Mouse (Mus musculus) embryonic facial prominence, embryonic 10.5 days (tissue): Measurements from ENCODE around the gene Ppp2r1b. TPM values are rescaled to one million over a fixed set of nuclear protein-coding genes. Genes with fewer than 3 reads are reported as not detected.
"Not testable (repeated sequence)": the region's sequence is repeated elsewhere in the genome, so short reads cannot be mapped to it uniquely, and the experiment has no call there.

Experiments
- DNase-seq: peaks from one replicate; pipeline ENCODE4 v3.0.0-alpha.2; 2017; ENCODE audit warnings: low spot score
- H3K27ac ChIP-seq: fragments of 300-500 bp; sonication (generic); replicated peaks from 2 replicates; pipeline ENCODE4 v1.5.1; 2016; ENCODE audit warnings: mild to moderate bottlenecking
- H3K27me3 ChIP-seq: fragments of 300-500 bp; sonication (generic); replicated peaks from 2 replicates; pipeline ENCODE4 v1.6.1; 2016; ENCODE audit warnings: low read depth, mild to moderate bottlenecking; ENCODE audit not compliant: poor library complexity, severe bottlenecking
- H3K36me3 ChIP-seq: fragments of 300-500 bp; sonication (generic); replicated peaks from 2 replicates; pipeline ENCODE4 v1.6.1; 2016; ENCODE audit warnings: mild to moderate bottlenecking, moderate library complexity
- H3K4me1 ChIP-seq: fragments of 300-500 bp; sonication (generic); 2 replicates; pipeline ENCODE4 v1.6.1; 2016
- H3K4me3 ChIP-seq: fragments of 300-500 bp; sonication (generic); 2 replicates; pipeline ENCODE4 v1.5.1; 2016; ENCODE audit warnings: mild to moderate bottlenecking, moderate library complexity
- H3K9me3 ChIP-seq: fragments of 300-500 bp; sonication (generic); 2 replicates; pipeline ENCODE4 v1.6.1; 2016; ENCODE audit warnings: mild to moderate bottlenecking
- WGBS: fragments of 180-500 bp; shearing (Covaris S2); methylation state at CpG from one replicate; pipeline ENCODE4 v1.1.7; 2016; 5-methylcytosine and 5-hydroxymethylcytosine counted together
- polyA plus RNA-seq: library from polyadenylated mRNA; unstranded; fragments of >200 nt; fragmentation: Nextera tagmentation; extraction: Ambion mirVana; gene quantifications from 2 replicates; pipeline ENCODE4 v1.2.1, GENCODE M21; 2016

Ppp2r1b gene
- polyA plus RNA-seq, 1 experiment from 2014 or later, result 162 TPM

DNA sequence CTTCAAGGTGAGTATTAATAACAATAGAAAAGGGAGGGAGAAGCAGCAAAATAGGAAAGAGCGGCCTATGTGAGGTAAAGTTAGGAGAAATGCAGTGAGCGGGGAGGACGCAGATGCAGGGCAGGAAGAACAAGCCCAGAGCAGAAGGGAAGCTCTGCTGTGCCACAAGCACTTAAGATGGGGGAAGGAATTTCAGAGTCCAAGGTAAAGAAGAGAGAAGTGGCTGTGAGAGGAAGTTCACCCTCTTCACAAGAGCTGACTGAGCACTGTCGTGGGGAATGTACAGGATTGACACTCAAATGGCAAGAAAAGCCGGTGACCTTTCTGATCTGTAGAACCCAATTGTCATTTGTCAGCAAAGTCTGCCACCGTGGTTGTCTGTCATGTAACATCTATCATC is 27.1 kb upstream of the Ppp2r1b start:
- Histone ChIP-seq H3K27me3 (no peaks in the 10 kb centered on the region), H3K9me3 (0 out of 2 replicates have a peak, but pooled peaks cover 5% of the 10 kb centered on the region), H3K4me1 (no peaks in the 10 kb centered on the region), H3K4me3 (no peak overlapping the region), H3K27ac (no peak overlapping the region), H3K36me3 (peaks cover 82% of the 10 kb centered on the region)
- no peak for DNase-seq
- 93% methylated on average over 6 of the region's 6 CpGs for WGBS

- H3K27me3 ChIP-seq, result no peaks in the 10 kb centered on the region
- no peaks in the 10 kb centered on the region for H3K4me1 ChIP-seq
- no peak overlapping the region for H3K27ac ChIP-seq
- no peaks in the 10 kb centered on the region for H3K9me3 ChIP-seq
- no peak for DNase-seq
- 94% methylated on average over 6 of the region's 6 CpGs for WGBS
- H3K4me3 ChIP-seq, result no peak overlapping the region
- H3K36me3 ChIP-seq, result peaks cover 79% of the 10 kb centered on the region
These were observed 25.4 kb upstream of the Ppp2r1b start for GRCm38 (mm10) chr9:50819716-50820115.

GRCm38 (mm10) chr9:50821651-50822050 is 23.4 kb upstream of the Ppp2r1b start:
- H3K4me3 ChIP-seq, result no peak overlapping the region
- no peaks in the 10 kb centered on the region for H3K27me3 ChIP-seq
- WGBS, result 95% methylated on average over 6 of the region's 6 CpGs
- peaks cover 62% of the 10 kb centered on the region for H3K36me3 ChIP-seq
- no peaks in the 10 kb centered on the region for H3K9me3 ChIP-seq
- no peak for DNase-seq
- no peak overlapping the region for H3K27ac ChIP-seq
- no peaks in the 10 kb centered on the region for H3K4me1 ChIP-seq

GRCm38 (mm10) chr9:50822216-50822615 is 22.9 kb upstream of the Ppp2r1b start:
- 90% methylated on average over 5 of the region's 5 CpGs for WGBS
- no peak for DNase-seq

DNA sequence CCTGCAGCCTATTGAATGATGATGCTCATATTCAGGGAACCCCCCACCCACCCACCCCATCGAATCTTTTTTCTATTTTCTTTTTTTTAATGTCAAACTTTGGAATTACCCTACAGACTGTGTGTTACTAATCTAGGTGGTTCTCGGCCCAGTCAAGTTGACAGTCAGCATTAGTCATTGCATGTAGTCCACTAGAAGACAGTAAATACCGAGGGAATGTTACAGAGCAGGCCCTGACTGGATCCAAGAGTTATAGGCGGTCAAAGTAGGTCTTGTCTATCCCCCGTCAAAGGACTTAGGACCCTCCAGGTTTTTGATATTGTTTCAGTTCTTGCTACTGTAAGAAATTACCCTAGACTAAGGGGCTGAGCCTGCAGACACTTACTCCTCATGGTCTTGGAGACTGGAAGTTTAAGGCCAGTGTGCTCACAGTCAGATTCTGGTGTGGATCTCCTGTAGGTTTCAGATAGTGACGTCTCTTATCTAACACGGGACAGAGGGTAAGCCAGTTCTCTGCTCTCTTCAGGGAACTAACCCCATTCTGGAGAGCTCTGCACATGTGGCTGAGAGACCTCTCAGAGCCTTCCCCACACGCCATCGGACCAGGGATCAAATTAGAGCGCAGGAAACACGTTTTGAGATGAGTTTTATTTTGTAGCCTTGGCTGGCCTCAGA is 21.2 kb upstream of the Ppp2r1b start:
- H3K36me3 ChIP-seq, result peaks cover 56% of the 10 kb centered on the region

More at GRCm38 (mm10) chr9:50822216-50822615, 22.9 kb upstream of the Ppp2r1b start:
- no peaks in the 10 kb centered on the region for H3K4me1 ChIP-seq
- H3K27ac ChIP-seq, result no peak overlapping the region
- H3K27me3 ChIP-seq, result no peaks in the 10 kb centered on the region
- H3K9me3 ChIP-seq, result no peaks in the 10 kb centered on the region
- peaks cover 57% of the 10 kb centered on the region for H3K36me3 ChIP-seq
- H3K4me3 ChIP-seq, result no peak overlapping the region

GRCm38 (mm10) chr9:50831514-50831913 is 13.6 kb upstream of the Ppp2r1b start:
- no peak for DNase-seq
- H3K4me1 ChIP-seq, result no peaks in the 10 kb centered on the region
- no peaks in the 10 kb centered on the region for H3K27me3 ChIP-seq
- no peak overlapping the region for H3K4me3 ChIP-seq
- WGBS, result 93% methylated on average over 5 of the region's 5 CpGs
- H3K27ac ChIP-seq, result no peak overlapping the region
- H3K36me3 ChIP-seq, result peaks cover 52% of the 10 kb centered on the region
- H3K9me3 ChIP-seq, result no peaks in the 10 kb centered on the region

More for the DNA sequence above, 21.2 kb upstream of the Ppp2r1b start:
- H3K27ac ChIP-seq, result no peak overlapping the region
- no peaks in the 10 kb centered on the region for H3K9me3 ChIP-seq
- no peaks in the 10 kb centered on the region for H3K4me1 ChIP-seq
- no peak overlapping the region for H3K4me3 ChIP-seq
- H3K27me3 ChIP-seq, result no peaks in the 10 kb centered on the region
- no peak for DNase-seq
- 89% methylated on average over 11 of the region's 11 CpGs for WGBS

DNA sequence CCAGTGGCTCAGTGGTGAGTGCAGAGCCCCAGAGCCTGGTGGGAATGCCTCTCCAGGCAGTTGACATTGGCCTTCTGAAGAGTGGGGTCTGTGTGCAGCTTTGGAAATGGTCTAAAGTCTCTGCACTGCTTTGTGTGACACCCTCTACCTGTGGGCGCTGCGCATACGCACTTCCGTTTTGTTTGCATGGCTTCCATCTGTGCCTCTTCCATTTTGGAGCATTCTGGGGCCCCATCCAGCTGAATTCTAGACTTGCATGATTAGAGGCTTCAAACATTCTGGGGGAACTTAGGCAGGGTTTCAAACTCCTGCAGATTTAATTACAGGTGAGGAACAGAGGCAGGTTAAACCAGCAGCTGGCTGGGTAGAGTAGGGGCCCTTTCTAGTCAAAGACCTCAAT is 12.9 kb upstream of the Ppp2r1b start:
- WGBS, result 94% methylated on average over 4 of the region's 4 CpGs

GRCm38 (mm10) chr9:50832582-50832981 is 12.5 kb upstream of the Ppp2r1b start:
- not testable (repeated sequence) for H3K9me3 ChIP-seq, H3K4me1 ChIP-seq, DNase-seq, H3K4me3 ChIP-seq, H3K27me3 ChIP-seq, H3K27ac ChIP-seq
- H3K36me3 ChIP-seq, result peaks cover 53% of the 10 kb centered on the region
- WGBS, result 94% methylated on average over 2 of the region's 2 CpGs

More for the DNA sequence above, 12.9 kb upstream of the Ppp2r1b start:
- H3K27ac ChIP-seq, result no peak overlapping the region
- peaks cover 52% of the 10 kb centered on the region for H3K36me3 ChIP-seq
- no peaks in the 10 kb centered on the region for H3K9me3 ChIP-seq
- no peaks in the 10 kb centered on the region for H3K27me3 ChIP-seq
- no peak for DNase-seq
- H3K4me3 ChIP-seq, result no peak overlapping the region
- no peaks in the 10 kb centered on the region for H3K4me1 ChIP-seq

DNA sequence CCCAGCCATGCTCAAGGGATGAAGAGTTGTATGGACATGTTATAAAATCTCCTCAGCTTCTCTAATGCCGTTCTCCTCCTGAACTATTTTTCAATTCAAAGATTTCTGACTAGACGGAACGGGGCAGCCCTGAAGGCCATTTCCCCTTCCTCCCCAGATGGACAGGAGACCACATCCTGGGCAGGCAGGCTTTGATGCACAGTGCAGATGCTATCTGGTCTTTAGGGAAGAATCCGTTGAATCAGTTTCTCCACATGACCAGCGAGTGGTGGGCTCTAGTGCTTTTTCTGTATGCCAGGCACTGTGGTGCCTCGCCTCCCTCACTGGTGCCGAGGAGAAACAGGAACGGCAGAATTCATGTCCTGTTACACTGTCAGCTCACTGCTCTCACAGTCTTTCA is 11.3 kb upstream of the Ppp2r1b start:
- H3K36me3 ChIP-seq, result peaks cover 47% of the 10 kb centered on the region
- 90% methylated on average over 8 of the region's 8 CpGs for WGBS
- no peak overlapping the region for H3K27ac ChIP-seq
- H3K4me3 ChIP-seq, result no peak overlapping the region
- H3K9me3 ChIP-seq, result no peaks in the 10 kb centered on the region
- DNase-seq, result no peak
- no peaks in the 10 kb centered on the region for H3K4me1 ChIP-seq
- H3K27me3 ChIP-seq, result no peaks in the 10 kb centered on the region

DNA sequence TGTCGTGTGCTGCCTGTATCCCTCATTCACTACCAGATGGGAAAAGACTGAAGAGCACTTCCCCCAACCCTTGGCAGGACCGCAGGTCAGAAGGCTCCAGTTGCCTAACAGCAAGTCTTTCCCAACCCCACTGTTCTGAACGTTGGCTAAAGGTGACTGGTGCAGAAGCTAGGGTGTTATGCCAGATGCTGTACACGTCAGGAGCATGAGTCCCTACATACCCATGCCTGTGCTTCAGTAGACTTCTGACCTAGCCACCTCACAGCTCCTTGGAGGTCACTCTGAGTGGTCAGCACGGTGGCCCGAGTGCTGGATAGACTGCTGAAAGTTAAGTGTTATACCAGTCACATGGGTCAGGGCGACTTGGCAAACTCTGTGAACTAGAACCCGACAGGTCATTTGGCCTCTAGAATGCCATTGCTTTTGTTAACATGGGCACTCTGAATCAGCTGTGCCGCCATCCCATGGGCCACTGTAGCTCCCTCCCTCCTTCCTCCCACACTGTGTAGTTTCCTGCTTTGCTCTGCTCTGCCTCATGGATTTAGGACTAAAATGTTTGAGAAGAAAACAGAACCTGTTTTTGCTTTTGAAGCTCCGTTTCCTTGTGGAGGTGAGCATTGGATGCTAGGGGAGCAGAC is 9.9 kb upstream of the Ppp2r1b start:
- H3K36me3 ChIP-seq, result peaks cover 39% of the 10 kb centered on the region
- H3K4me1 ChIP-seq, result no peaks in the 10 kb centered on the region
- H3K4me3 ChIP-seq, result no peak overlapping the region
- no peaks in the 10 kb centered on the region for H3K27me3 ChIP-seq
- no peak overlapping the region for H3K27ac ChIP-seq
- WGBS, result 91% methylated on average over 10 of the region's 10 CpGs
- DNase-seq, result no peak
- no peaks in the 10 kb centered on the region for H3K9me3 ChIP-seq

- no peaks in the 10 kb centered on the region for H3K4me1 ChIP-seq
- DNase-seq, result no peak
- H3K4me3 ChIP-seq, result no peak overlapping the region
- no peak overlapping the region for H3K27ac ChIP-seq
- H3K36me3 ChIP-seq, result peaks cover 35% of the 10 kb centered on the region
- no peaks in the 10 kb centered on the region for H3K27me3 ChIP-seq
- H3K9me3 ChIP-seq, result no peaks in the 10 kb centered on the region
- WGBS, result 92% methylated on average over 4 of the region's 4 CpGs
These were observed 9.0 kb upstream of the Ppp2r1b start for GRCm38 (mm10) chr9:50836097-50836496.

GRCm38 (mm10) chr9:50841079-50841789 is 3.9 kb upstream of the Ppp2r1b start:
- Histone ChIP-seq H3K9me3 (no peaks in the 10 kb centered on the region), H3K27me3 (no peaks in the 10 kb centered on the region), H3K4me1 (no peaks in the 10 kb centered on the region), H3K36me3 (peaks cover 28% of the 10 kb centered on the region), H3K4me3 (no peak overlapping the region), H3K27ac (no peak overlapping the region)
- WGBS, result 88% methylated on average over 13 of the region's 13 CpGs
- no peak for DNase-seq

GRCm38 (mm10) chr9:50845547-50845946 is 446 bp downstream of the Ppp2r1b start:
- H3K9me3 ChIP-seq, result no peaks in the 10 kb centered on the region
- H3K27me3 ChIP-seq, result no peaks in the 10 kb centered on the region
- H3K36me3 ChIP-seq, result peaks cover 21% of the 10 kb centered on the region
- no peak overlapping the region for H3K4me3 ChIP-seq
- 66% methylated on average over 9 of the region's 9 CpGs for WGBS
- H3K27ac ChIP-seq, result no peak overlapping the region
- no peak for DNase-seq
- H3K4me1 ChIP-seq, result peaks cover 8% of the 10 kb centered on the region
